Mouse (Mus musculus) MEL (cell line): ENCODE measurements around the gene Maml1. TPM values are rescaled to one million over a fixed set of nuclear protein-coding genes. Genes with fewer than 3 reads are reported as not detected.

Experiments used
- DNase-seq: peaks from one replicate; pipeline ENCODE4 v3.0.0; 2011; ENCODE audit warnings: low read depth, low spot score
- H3K27ac ChIP-seq: 2 replicates; pipeline ENCODE4 v1.5.1; 2012; ENCODE audit warnings: low read depth, mild to moderate bottlenecking, control low read depth, low read length, moderate library complexity; ENCODE audit not compliant: control insufficient read depth
- H3K27me3 ChIP-seq, 2 experiments: fragments of 150-350 bp in 1 of 2; sonication (generic) in 1 of 2; 2 replicates each; pipeline ENCODE4 v1.6.1; 2012; ENCODE audit warnings: low read length in 2 of 2, mild to moderate bottlenecking in 2 of 2, improper control_type of control experiment in 1 of 2, moderate library complexity in 1 of 2; ENCODE audit not compliant: insufficient read depth in 2 of 2, control insufficient read depth in 1 of 2
- H3K36me3 ChIP-seq, 2 experiments: 2 replicates each; pipeline ENCODE4 v1.6.1; 2012 to 2014; ENCODE audit warnings: low read length in 2 of 2, improper control_type of control experiment in 1 of 2, inconsistent platforms in 1 of 2, mild to moderate bottlenecking in 1 of 2; ENCODE audit not compliant: insufficient read depth in 2 of 2, control insufficient read depth in 1 of 2
- H3K4me1 ChIP-seq, 2 experiments: fragments of 150-350 bp in 1 of 2; sonication (generic) in 1 of 2; 2 replicates each; pipeline ENCODE4 v1.6.1; 2012; ENCODE audit warnings: low read length in 2 of 2, improper control_type of control experiment in 1 of 2, mild to moderate bottlenecking in 1 of 2; ENCODE audit not compliant: insufficient read depth in 2 of 2, control insufficient read depth in 1 of 2
- H3K4me3 ChIP-seq, 2 experiments: fragments of 150-350 bp in 1 of 2; sonication (generic) in 1 of 2; 2 replicates each; pipeline ENCODE4 v1.5.1; 2012; ENCODE audit warnings: low read depth in 2 of 2, low read length in 2 of 2, mild to moderate bottlenecking in 2 of 2, moderate library complexity in 2 of 2, control low read depth in 1 of 2, improper control_type of control experiment in 1 of 2; ENCODE audit not compliant: control insufficient read depth in 1 of 2, insufficient read depth in 1 of 2
- H3K79me2 ChIP-seq: 2 replicates; pipeline ENCODE4 v1.6.1; 2012; ENCODE audit warnings: mild to moderate bottlenecking, low read length, moderate library complexity; ENCODE audit not compliant: control insufficient read depth, poor library complexity, insufficient read depth
- H3K9ac ChIP-seq: 2 replicates; pipeline ENCODE4 v1.6.1; 2012; ENCODE audit warnings: low read depth, mild to moderate bottlenecking, control low read depth, low read length, moderate library complexity; ENCODE audit not compliant: control insufficient read depth, poor library complexity, severe bottlenecking
- H3K9me3 ChIP-seq: fragments of 150-350 bp; sonication (generic); replicated peaks from 2 replicates; pipeline ENCODE4 v1.6.1; 2012; ENCODE audit warnings: mild to moderate bottlenecking, low read length, improper control_type of control experiment, moderate library complexity; ENCODE audit not compliant: insufficient read depth
- BHLHE40 ChIP-seq: IDR thresholded peaks from 2 replicates; pipeline ENCODE4 v1.6.1; 2012; ENCODE audit warnings: low read depth, mild to moderate bottlenecking, inconsistent platforms, low read length, improper control_type of control experiment, borderline replicate concordance
- CTCF ChIP-seq, 3 experiments: IDR thresholded peaks in 2 of 3; conservative IDR thresholded peaks in 1 of 3; 2 replicates each; pipeline ENCODE4 v1.5.1; 2011 to 2012; ENCODE audit warnings: low read length in 3 of 3, low read depth in 2 of 3, mild to moderate bottlenecking in 2 of 3, improper control_type of control experiment in 1 of 3, inconsistent platforms in 1 of 3, mixed read lengths in 1 of 3, moderate library complexity in 1 of 3; ENCODE audit not compliant: control insufficient read depth in 1 of 3, insufficient read depth in 1 of 3, poor library complexity in 1 of 3, severe bottlenecking in 1 of 3
- E2F4 ChIP-seq: IDR thresholded peaks from 2 replicates; pipeline ENCODE4 v1.6.1; 2011; ENCODE audit warnings: low read depth, low read length, improper control_type of control experiment, borderline replicate concordance
- EP300 ChIP-seq, 2 experiments: IDR thresholded peaks; 2 replicates each; pipeline ENCODE4 v1.6.1; 2011; ENCODE audit warnings: improper control_type of control experiment in 2 of 2, low read length in 2 of 2, low read depth in 1 of 2, mild to moderate bottlenecking in 1 of 2
- GABPA ChIP-seq: IDR thresholded peaks from 2 replicates; pipeline ENCODE4 v1.6.1; 2012; ENCODE audit warnings: low read depth, mild to moderate bottlenecking, inconsistent platforms, low read length, improper control_type of control experiment, moderate library complexity
- GATA1 ChIP-seq: IDR thresholded peaks from 2 replicates; pipeline ENCODE4 v1.6.1; 2011; ENCODE audit warnings: low read depth, low read length, improper control_type of control experiment
- JUND ChIP-seq: IDR thresholded peaks from 2 replicates; pipeline ENCODE4 v1.6.1; 2011; ENCODE audit warnings: low read depth, mild to moderate bottlenecking, improper control_type of control experiment, low read length
- MAFK ChIP-seq: IDR thresholded peaks from 2 replicates; pipeline ENCODE4 v1.6.1; 2011; ENCODE audit warnings: low read depth, mild to moderate bottlenecking, low read length, improper control_type of control experiment, borderline replicate concordance
- MAZ ChIP-seq: IDR thresholded peaks from 2 replicates; pipeline ENCODE4 v1.6.1; 2012; ENCODE audit warnings: low read depth, mild to moderate bottlenecking, inconsistent platforms, low read length, improper control_type of control experiment
- MXI1 ChIP-seq: IDR thresholded peaks from 2 replicates; pipeline ENCODE4 v1.6.1; 2011; ENCODE audit warnings: mild to moderate bottlenecking, low read depth, low read length, improper control_type of control experiment
- MYB ChIP-seq: IDR thresholded peaks from 2 replicates; pipeline ENCODE4 v1.6.1; 2011; ENCODE audit warnings: mild to moderate bottlenecking, low read depth, low read length, improper control_type of control experiment
- MYC ChIP-seq: IDR thresholded peaks from 2 replicates; pipeline ENCODE4 v1.6.1; 2011; ENCODE audit warnings: low read depth, mild to moderate bottlenecking, low read length, improper control_type of control experiment, moderate library complexity
- NELFE ChIP-seq: IDR thresholded peaks from 2 replicates; pipeline ENCODE4 v1.6.1; 2011; ENCODE audit warnings: low read depth, low read length, improper control_type of control experiment
- POLR2AphosphoS5 ChIP-seq: IDR thresholded peaks from 2 replicates; pipeline ENCODE4 v1.6.1; 2012; ENCODE audit warnings: low read depth, borderline replicate concordance, mild to moderate bottlenecking, inconsistent platforms, low read length, moderate library complexity, mixed read lengths
- RAD21 ChIP-seq: IDR thresholded peaks from 2 replicates; pipeline ENCODE4 v1.6.1; 2011; ENCODE audit warnings: mild to moderate bottlenecking, low read depth, low read length, improper control_type of control experiment
- SIN3A ChIP-seq: IDR thresholded peaks from 2 replicates; pipeline ENCODE4 v1.6.1; 2012; ENCODE audit warnings: low read length, improper control_type of control experiment, inconsistent platforms
- SMC3 ChIP-seq: IDR thresholded peaks from 2 replicates; pipeline ENCODE4 v1.6.1; 2011; ENCODE audit warnings: low read depth, low read length, improper control_type of control experiment
- TBP ChIP-seq: IDR thresholded peaks from 2 replicates; pipeline ENCODE4 v1.8.0; 2011; ENCODE audit warnings: low read depth, low read length, improper control_type of control experiment
- USF1 ChIP-seq: IDR thresholded peaks from 2 replicates; pipeline ENCODE4 v1.6.1; 2014; ENCODE audit warnings: low read depth, mild to moderate bottlenecking, inconsistent platforms, low read length, improper control_type of control experiment, moderate library complexity
- USF2 ChIP-seq, 2 experiments: IDR thresholded peaks; 2 replicates each; pipeline ENCODE4 v1.6.1; 2011 to 2012; ENCODE audit warnings: improper control_type of control experiment in 2 of 2, low read length in 2 of 2, borderline replicate concordance in 1 of 2, inconsistent platforms in 1 of 2, low read depth in 1 of 2, mild to moderate bottlenecking in 1 of 2; ENCODE audit not compliant: insufficient read depth in 1 of 2
- ZC3H11A ChIP-seq: IDR thresholded peaks from 2 replicates; pipeline ENCODE4 v1.6.1; 2012; ENCODE audit warnings: low read depth, mild to moderate bottlenecking, inconsistent platforms, low read length, improper control_type of control experiment
- ZMIZ1 ChIP-seq: IDR thresholded peaks from 2 replicates; pipeline ENCODE4 v1.6.1; 2012; ENCODE audit warnings: low read depth, mild to moderate bottlenecking, inconsistent platforms, low read length, improper control_type of control experiment, moderate library complexity
- ZNF384 ChIP-seq: IDR thresholded peaks from 2 replicates; pipeline ENCODE4 v1.6.1; 2012; ENCODE audit warnings: low read depth, mild to moderate bottlenecking, inconsistent platforms, low read length, improper control_type of control experiment
- polyA plus RNA-seq, 2 experiments: library from polyadenylated mRNA; stranded (reverse) in 1 of 2; unstranded in 1 of 2; fragments of >175 nt in 1 of 2; fragments of >200 nt in 1 of 2; gene quantifications; 2 replicates each; pipeline versions ENCODE4 v1.2.1 to v1.2.4; 2012; ENCODE audit warnings: low replicate concordance in 2 of 2, low read depth in 1 of 2; ENCODE audit not compliant: insufficient read length in 2 of 2, insufficient read depth in 1 of 2, missing spikeins in 1 of 2
- total RNA-seq: library from RNA; depleted of rRNA; stranded (reverse); fragments of 300-350 nt; gene quantifications from 2 replicates; pipeline ENCODE4 v1.2.3, GENCODE M21; 2012

Gene Maml1
- total and polyA plus RNA-seq, 3 experiments: 3.8 to 12.6 TPM; not detected in 1

- Histone ChIP-seq H3K9ac (no peak overlapping the region), H3K9me3 (no peaks in the 10 kb centered on the region), H3K4me3 (no peak overlapping the region), H3K4me1 (0 out of 4 replicates have a peak, but pooled peaks cover 0 to under 1% of the 10 kb centered on the region in 2 experiments), H3K36me3 (peaks cover 0 to 17% of the 10 kb centered on the region in 2 experiments; a peak in 2 of 4 replicates), H3K27ac (no peak overlapping the region), H3K79me2 (no peaks in the 10 kb centered on the region), H3K27me3 (no peaks in the 10 kb centered on the region)
- peak; percentile 45 for DNase-seq
- TF ChIP-seq RAD21 (peak; percentile 51), SMC3 (peak; percentile 50), CTCF (IDR thresholded peaks at IDR 0.05 in 2 of 3, conservative IDR thresholded peaks at IDR 0.05 in 1 of 3; ENCODE audit: control insufficient read depth in 1 of 3, insufficient read depth in 1 of 3, low read depth in 2 of 3, low read length in 3 of 3, poor library complexity in 1 of 3, severe bottlenecking in 1 of 3) (peak; percentile 17 to 58 (median 47); a peak in 4 of 6 replicates), ZC3H11A (peak; percentile 33), ZMIZ1 (no peak)
Measured at GRCm38 (mm10) chr11:50262020-50262419, 30.1 kb downstream of the Maml1 start.

- no peaks in the 10 kb centered on the region for H3K9me3 ChIP-seq
- H3K27ac ChIP-seq: no peak overlapping the region
- H3K27me3 ChIP-seq: no peaks in the 10 kb centered on the region
- DNase-seq: no peak
- 0 out of 4 replicates have a peak, but pooled peaks cover 0 to 4% of the 10 kb centered on the region in 2 experiments for H3K4me1 ChIP-seq
- H3K9ac ChIP-seq: no peak overlapping the region
- H3K36me3 ChIP-seq: peaks cover 0 to 9% of the 10 kb centered on the region in 2 experiments; a peak in 2 of 4 replicates
- H3K79me2 ChIP-seq: no peaks in the 10 kb centered on the region
- H3K4me3 ChIP-seq: no peak overlapping the region
- TF ChIP-seq ZMIZ1 (no peak), MYC (no peak)
Measured at GRCm38 (mm10) chr11:50258310-50258709, 33.8 kb downstream of the Maml1 start.

GRCm38 (mm10) chr11:50256615-50257014 lies 35.5 kb downstream of the Maml1 start:
- no peak for DNase-seq
- Histone ChIP-seq H3K4me3 (no peak overlapping the region), H3K4me1 (0 out of 4 replicates have a peak, but pooled peaks cover 0 to 4% of the 10 kb centered on the region in 2 experiments), H3K9ac (no peak overlapping the region), H3K79me2 (no peaks in the 10 kb centered on the region), H3K9me3 (no peaks in the 10 kb centered on the region), H3K36me3 (peaks cover 0 to 6% of the 10 kb centered on the region in 2 experiments; a peak in 2 of 4 replicates), H3K27ac (no peak overlapping the region), H3K27me3 (no peaks in the 10 kb centered on the region)
- no peak for TF ChIP-seq E2F4
- no peak for TF ChIP-seq MAZ
- no peak for TF ChIP-seq TBP
- TF ChIP-seq NELFE: no peak
- TF ChIP-seq BHLHE40: no peak
- TF ChIP-seq MYB: no peak
- no peak for TF ChIP-seq MXI1
- no peak for TF ChIP-seq GATA1
- no peak for TF ChIP-seq USF2 (IDR thresholded peaks at IDR 0.05; ENCODE audit: borderline replicate concordance in 1 of 2, insufficient read depth in 1 of 2, low read depth in 1 of 2, low read length in 2 of 2)
- no peak for TF ChIP-seq USF1
- TF ChIP-seq EP300 (IDR thresholded peaks at IDR 0.05; ENCODE audit: low read depth in 1 of 2, low read length in 2 of 2): no peak
- TF ChIP-seq ZNF384: no peak
- TF ChIP-seq SIN3A: no peak
- no peak for TF ChIP-seq GABPA
- TF ChIP-seq JUND: no peak
- no peak for TF ChIP-seq MAFK
- TF ChIP-seq POLR2AphosphoS5: no peak
- TF ChIP-seq CTCF (IDR thresholded peaks at IDR 0.05 in 2 of 3, conservative IDR thresholded peaks at IDR 0.05 in 1 of 3; ENCODE audit: control insufficient read depth in 1 of 3, insufficient read depth in 1 of 3, low read depth in 2 of 3, low read length in 3 of 3, poor library complexity in 1 of 3, severe bottlenecking in 1 of 3): no peak
